Mouse (Mus musculus) heart, postnatal 14 days (tissue): ENCODE data around the gene Dnah10. TPM values are rescaled to one million over a fixed set of nuclear protein-coding genes. Genes with fewer than 3 reads are reported as not detected.

Source experiments
- DNase-seq, 2 experiments: peaks; one replicate each; pipeline ENCODE4 v3.0.0; 2021 to 2022
- intact Hi-C: fragments of 180-260 bp; cut with DNase I; formaldehyde crosslinking; loops from one replicate; pipeline ENCODE4 v1.15.1; 2025
- total RNA-seq, 2 experiments: library from RNA; stranded (reverse); gene quantifications; 2 replicates each; pipeline ENCODE4 v1.2.3; 2021

Gene Dnah10
- total RNA-seq, 2 experiments from 2014 or later, result 0.05 to 0.14 TPM

- peak; percentile 11 to 25 for DNase-seq
- intact Hi-C loops, result no loop called here
Observed at GRCm38 (mm10) chr5:124809708-124810366, 85.0 kb downstream of the Dnah10 start.

- intact Hi-C loops, result no loop called here
- no peak for DNase-seq
Observed at GRCm38 (mm10) chr5:124812466-124812865, 87.6 kb downstream of the Dnah10 start.

GRCm38 (mm10) chr5:124814797-124815196 is 89.9 kb downstream of the Dnah10 start:
- intact Hi-C loops, result no loop called here
- no peak for DNase-seq

- intact Hi-C loops, result no loop called here
- DNase-seq, result no peak
Observed at GRCm38 (mm10) chr5:124817050-124817449, 92.2 kb downstream of the Dnah10 start.

GRCm38 (mm10) chr5:124822128-124822894 is 97.4 kb downstream of the Dnah10 start:
- intact Hi-C loops, result no loop called here
- DNase-seq, result no peak

- DNase-seq, result no peak
- intact Hi-C loops, result no loop called here
Observed at GRCm38 (mm10) chr5:124830331-124830730, 105.4 kb downstream of the Dnah10 start.

GRCm38 (mm10) chr5:124835218-124835617 is 110.3 kb downstream of the Dnah10 start:
- no peak for DNase-seq
- intact Hi-C loops, result no loop called here

GRCm38 (mm10) chr5:124836075-124836474 is 111.2 kb downstream of the Dnah10 start:
- intact Hi-C loops, result no loop called here
- no peak for DNase-seq

- intact Hi-C loops, result no loop called here
- DNase-seq, result no peak
Observed at GRCm38 (mm10) chr5:124836621-124837020, 111.7 kb downstream of the Dnah10 start.

GRCm38 (mm10) chr5:124840202-124840601 is 115.3 kb downstream of the Dnah10 start:
- intact Hi-C loops, result no loop called here
- DNase-seq, result no peak

GRCm38 (mm10) chr5:124840669-124841068 is 115.8 kb downstream of the Dnah10 start:
- intact Hi-C loops, result no loop called here
- DNase-seq, result no peak

GRCm38 (mm10) chr5:124843386-124843785 is 118.5 kb downstream of the Dnah10 start:
- intact Hi-C loops, result no loop called here
- DNase-seq, result peak; percentile 30 to 35

GRCm38 (mm10) chr5:124844929-124845328 is 120.0 kb downstream of the Dnah10 start:
- intact Hi-C loops, result no loop called here
- DNase-seq, result no peak

- no peak for DNase-seq
- intact Hi-C loops, result no loop called here
Observed at GRCm38 (mm10) chr5:124847014-124847413, 122.1 kb downstream of the Dnah10 start.

- intact Hi-C loops, result no loop called here
- DNase-seq, result no peak
Observed at GRCm38 (mm10) chr5:124848994-124849393, 124.1 kb downstream of the Dnah10 start.

GRCm38 (mm10) chr5:124851572-124851971 is 126.7 kb downstream of the Dnah10 start:
- DNase-seq, result no peak

GRCm38 (mm10) chr5:124852294-124852693 is 127.4 kb downstream of the Dnah10 start:
- intact Hi-C loops, result no loop called here

More at GRCm38 (mm10) chr5:124851572-124851971, 126.7 kb downstream of the Dnah10 start:
- intact Hi-C loops, result no loop called here

GRCm38 (mm10) chr5:124853079-124853478 is 128.2 kb downstream of the Dnah10 start:
- intact Hi-C loops, result no loop called here
- DNase-seq, result no peak

More at GRCm38 (mm10) chr5:124852294-124852693, 127.4 kb downstream of the Dnah10 start:
- no peak for DNase-seq

- intact Hi-C loops, result no loop called here
- no peak for DNase-seq
Observed at GRCm38 (mm10) chr5:124854202-124854601, 129.3 kb downstream of the Dnah10 start.

GRCm38 (mm10) chr5:124860013-124860412 is 135.1 kb downstream of the Dnah10 start:
- intact Hi-C loops, result loop anchor here (10.0 kb wide), 1 partner anchor 425 kb away; the partner anchor contains the start of gene Kmt5a
- peak in 1 of 2 experiments; percentile 11 for DNase-seq

GRCm38 (mm10) chr5:124861463-124861862 is 136.6 kb downstream of the Dnah10 start:
- intact Hi-C loops, result loop anchor here (10.0 kb wide), 1 partner anchor 427 kb away; the partner anchor contains the start of gene Kmt5a
- DNase-seq, result peak; percentile 11 to 21
